Mouse (Mus musculus) intestine, embryonic 15.5 days (tissue): ENCODE results near the gene Sp2. TPM values are rescaled to one million over a fixed set of nuclear protein-coding genes. Genes with fewer than 3 reads are reported as not detected.

ENCODE experiments used
- ATAC-seq: fragments of 200-750 bp; cut with Nextera tagmentation; 2 replicates; pipeline ENCODE4 v1.8.0; 2017; ENCODE audit warnings: moderate TSS enrichment, moderate library complexity
- H3K27ac ChIP-seq: fragments of 300-500 bp; sonication (generic); 2 replicates; pipeline ENCODE4 v1.5.1; 2015; ENCODE audit warnings: mild to moderate bottlenecking, inconsistent platforms
- H3K27me3 ChIP-seq: fragments of 300-500 bp; sonication (generic); replicated peaks from 2 replicates; pipeline ENCODE4 v1.6.1; 2015; ENCODE audit warnings: inconsistent platforms
- H3K36me3 ChIP-seq: fragments of 300-500 bp; sonication (generic); 2 replicates; pipeline ENCODE4 v1.6.1; 2015; ENCODE audit warnings: inconsistent platforms
- H3K4me1 ChIP-seq: fragments of 300-500 bp; sonication (generic); replicated peaks from 2 replicates; pipeline ENCODE4 v1.6.1; 2015; ENCODE audit warnings: inconsistent platforms
- H3K4me2 ChIP-seq: fragments of 300-500 bp; sonication (generic); replicated peaks from 2 replicates; pipeline ENCODE4 v1.6.1; 2015; ENCODE audit warnings: mild to moderate bottlenecking, inconsistent platforms
- H3K4me3 ChIP-seq: fragments of 300-500 bp; sonication (generic); replicated peaks from 2 replicates; pipeline ENCODE4 v1.5.1; 2015; ENCODE audit warnings: inconsistent platforms
- H3K9ac ChIP-seq: fragments of 300-500 bp; sonication (generic); 2 replicates; pipeline ENCODE4 v1.6.1; 2015; ENCODE audit warnings: inconsistent platforms
- H3K9me3 ChIP-seq: fragments of 300-500 bp; sonication (generic); 2 replicates; pipeline ENCODE4 v1.6.1; 2016; ENCODE audit warnings: inconsistent platforms
- WGBS: fragments of 180-500 bp; shearing (Covaris S2); methylation state at CpG from one replicate; pipeline ENCODE4 v1.1.7; 2015; 5-methylcytosine and 5-hydroxymethylcytosine counted together
- polyA plus RNA-seq: library from polyadenylated mRNA; unstranded; fragments of >200 nt; fragmentation: Nextera tagmentation; extraction: Ambion mirVana; gene quantifications from 2 replicates; pipeline ENCODE4 v1.2.1, GENCODE M21; 2015

Sp2 gene
- polyA plus RNA-seq, 1 experiment from 2014 or later, result 15.1 TPM

GRCm38 (mm10) chr11:96976379-96976687 lies 6.4 kb downstream of the Sp2 start:
- Histone ChIP-seq H3K4me3 (peak overlapping the region; percentile 99), H3K4me2 (peak overlapping the region; percentile 70), H3K4me1 (peaks cover 7% of the 10 kb centered on the region), H3K27me3 (no peaks in the 10 kb centered on the region), H3K9me3 (no peaks in the 10 kb centered on the region), H3K27ac (peak overlapping the region; percentile 94; the same call in 1 of the 2 replicates), H3K36me3 (no peaks in the 10 kb centered on the region), H3K9ac (peak overlapping the region; percentile 98)
- 40% methylated on average over 3 of the region's 3 CpGs for WGBS
- ATAC-seq, result no peak

DNA sequence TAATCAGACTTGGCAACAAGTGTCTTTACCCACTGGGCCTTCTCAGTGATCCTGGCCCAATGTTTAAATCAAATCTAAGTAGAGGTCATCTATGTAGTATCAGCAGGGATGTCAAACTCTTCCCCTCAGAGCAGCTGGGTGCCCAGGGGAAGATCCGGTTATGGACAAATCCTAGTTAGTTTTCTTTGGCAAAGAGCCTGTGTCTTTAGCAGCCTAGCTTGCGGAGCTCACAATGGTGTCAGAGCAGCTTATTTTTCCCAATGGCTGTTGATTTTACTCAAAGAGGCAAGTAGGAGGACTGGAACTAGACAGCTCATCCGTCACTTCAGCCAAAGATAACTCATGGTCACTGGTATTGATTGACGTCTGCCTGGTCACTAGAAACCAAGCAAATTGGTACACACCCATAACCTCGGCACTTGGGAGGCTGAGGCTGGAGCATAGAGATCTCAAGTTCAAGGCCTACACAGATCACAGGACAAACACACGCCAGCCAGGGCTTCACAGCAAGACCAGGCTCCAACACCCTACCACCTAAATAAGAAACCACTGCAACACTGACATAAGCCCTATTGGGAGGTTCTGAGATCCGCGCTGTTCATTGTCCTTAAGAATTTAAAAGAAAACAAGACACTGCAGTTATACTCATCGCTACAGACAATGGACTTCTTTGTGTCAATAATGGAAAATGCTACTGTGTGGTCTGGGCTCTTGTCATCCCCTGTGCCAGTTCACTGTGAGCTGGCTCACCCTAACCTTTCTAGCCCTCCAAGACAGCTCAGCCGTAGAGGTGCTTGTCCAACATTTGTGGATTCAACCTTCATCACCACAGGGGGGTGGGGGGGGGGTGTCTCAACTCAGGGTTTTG lies 7.0 kb downstream of the Sp2 start:
- Histone ChIP-seq H3K27ac (no peak overlapping the region), H3K36me3 (no peaks in the 10 kb centered on the region), H3K4me1 (peaks cover 7% of the 10 kb centered on the region), H3K27me3 (no peaks in the 10 kb centered on the region), H3K4me3 (peak overlapping the region; percentile 99), H3K4me2 (peak overlapping the region; percentile 70), H3K9ac (no peak overlapping the region), H3K9me3 (no peaks in the 10 kb centered on the region)
- no peak for ATAC-seq
- 75% methylated on average over 10 of the region's 10 CpGs for WGBS

DNA sequence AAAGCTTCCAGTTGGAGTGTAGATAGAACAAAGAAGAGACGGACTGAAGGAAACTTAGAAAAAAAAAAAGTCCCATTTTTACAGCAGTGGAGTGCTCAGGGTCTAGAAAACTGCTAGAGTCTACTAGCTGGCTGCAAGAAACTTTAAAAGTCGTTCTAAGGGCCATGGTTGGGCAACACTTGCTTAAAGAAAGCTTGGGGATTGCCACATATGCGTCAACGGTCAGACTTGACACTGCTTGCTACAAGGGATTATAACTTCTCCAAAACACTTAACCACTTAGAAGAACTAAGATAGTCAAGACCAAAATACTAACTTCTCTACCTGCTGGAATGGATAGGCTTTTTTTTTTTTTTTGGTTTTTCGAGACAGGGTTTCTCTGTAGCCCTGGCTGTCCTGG lies 7.9 kb downstream of the Sp2 start:
- Histone ChIP-seq H3K27me3 (no peaks in the 10 kb centered on the region), H3K4me2 (no peak overlapping the region), H3K4me1 (peaks cover 15% of the 10 kb centered on the region), H3K4me3 (no peak overlapping the region), H3K9me3 (no peaks in the 10 kb centered on the region), H3K27ac (no peak overlapping the region), H3K9ac (no peak overlapping the region), H3K36me3 (no peaks in the 10 kb centered on the region)
- no peak for ATAC-seq
- WGBS, result 79% methylated on average over 5 of the region's 5 CpGs

- no peak for ATAC-seq
- WGBS, result 82% methylated on average over 5 of the region's 5 CpGs
- 0 out of 2 replicates have a peak overlapping the region, but pooled peaks have one; percentile 13 for H3K9ac ChIP-seq
Observed at GRCm38 (mm10) chr11:96973426-96973964, 9.3 kb downstream of the Sp2 start.

GRCm38 (mm10) chr11:96972906-96973305 lies 9.9 kb downstream of the Sp2 start:
- ATAC-seq, result no peak
- no peaks in the 10 kb centered on the region for H3K9me3 ChIP-seq
- no peak overlapping the region for H3K9ac ChIP-seq
- no peak overlapping the region for H3K27ac ChIP-seq
- no peak overlapping the region for H3K4me3 ChIP-seq
- WGBS, result 80% methylated on average over 5 of the region's 5 CpGs
- no peaks in the 10 kb centered on the region for H3K27me3 ChIP-seq
- no peak overlapping the region for H3K4me2 ChIP-seq
- peaks cover 28% of the 10 kb centered on the region for H3K4me1 ChIP-seq
- no peaks in the 10 kb centered on the region for H3K36me3 ChIP-seq

More at GRCm38 (mm10) chr11:96973426-96973964, 9.3 kb downstream of the Sp2 start:
- Histone ChIP-seq H3K9me3 (no peaks in the 10 kb centered on the region), H3K4me3 (no peak overlapping the region), H3K4me2 (no peak overlapping the region), H3K27me3 (no peaks in the 10 kb centered on the region), H3K27ac (no peak overlapping the region), H3K4me1 (peaks cover 26% of the 10 kb centered on the region), H3K36me3 (no peaks in the 10 kb centered on the region)

- H3K4me3 ChIP-seq, result no peak overlapping the region
- H3K27ac ChIP-seq, result peak overlapping the region; percentile 81
- peaks cover 30% of the 10 kb centered on the region for H3K4me1 ChIP-seq
- no peaks in the 10 kb centered on the region for H3K27me3 ChIP-seq
- H3K4me2 ChIP-seq, result no peak overlapping the region
- WGBS, result 56% methylated on average over 3 of the region's 3 CpGs
- H3K9ac ChIP-seq, result 0 out of 2 replicates have a peak overlapping the region, but pooled peaks have one; percentile 26
- ATAC-seq, result no peak
- H3K9me3 ChIP-seq, result no peaks in the 10 kb centered on the region
- H3K36me3 ChIP-seq, result no peaks in the 10 kb centered on the region
Observed at GRCm38 (mm10) chr11:96970341-96970740, 12.4 kb downstream of the Sp2 start.

DNA sequence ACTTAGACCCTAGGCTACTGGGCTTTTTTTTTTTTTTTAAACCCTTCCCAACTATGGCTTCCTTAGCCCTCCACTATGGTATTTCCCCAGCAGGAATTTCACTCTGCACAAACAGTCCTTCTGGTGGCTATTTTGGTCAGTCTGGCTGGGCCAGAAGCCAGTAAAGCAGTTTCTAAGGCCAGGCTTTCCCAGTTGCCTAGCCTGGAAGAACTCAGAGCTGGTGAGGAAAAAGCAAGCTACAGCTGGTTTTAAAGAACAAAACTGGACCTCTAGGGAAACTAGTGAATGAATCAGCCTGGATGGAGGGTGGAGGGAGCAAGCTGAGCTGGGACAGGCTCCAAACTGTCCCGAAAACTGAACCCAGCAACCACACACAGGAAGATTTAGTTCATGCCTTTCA lies 13.0 kb downstream of the Sp2 start:
- peak; percentile 10; the same call in 1 of the 2 replicates for ATAC-seq
- peak overlapping the region; percentile 81 for H3K27ac ChIP-seq
- H3K9ac ChIP-seq, result 0 out of 2 replicates have a peak overlapping the region, but pooled peaks have one; percentile 26
- H3K4me2 ChIP-seq, result 0 out of 2 replicates have a peak overlapping the region, but pooled peaks have one; percentile 26
- H3K9me3 ChIP-seq, result no peaks in the 10 kb centered on the region
- H3K4me1 ChIP-seq, result peaks cover 30% of the 10 kb centered on the region
- no peaks in the 10 kb centered on the region for H3K36me3 ChIP-seq
- H3K27me3 ChIP-seq, result no peaks in the 10 kb centered on the region
- H3K4me3 ChIP-seq, result no peak overlapping the region
- 25% methylated on average over 1 of the region's 1 CpGs for WGBS

DNA sequence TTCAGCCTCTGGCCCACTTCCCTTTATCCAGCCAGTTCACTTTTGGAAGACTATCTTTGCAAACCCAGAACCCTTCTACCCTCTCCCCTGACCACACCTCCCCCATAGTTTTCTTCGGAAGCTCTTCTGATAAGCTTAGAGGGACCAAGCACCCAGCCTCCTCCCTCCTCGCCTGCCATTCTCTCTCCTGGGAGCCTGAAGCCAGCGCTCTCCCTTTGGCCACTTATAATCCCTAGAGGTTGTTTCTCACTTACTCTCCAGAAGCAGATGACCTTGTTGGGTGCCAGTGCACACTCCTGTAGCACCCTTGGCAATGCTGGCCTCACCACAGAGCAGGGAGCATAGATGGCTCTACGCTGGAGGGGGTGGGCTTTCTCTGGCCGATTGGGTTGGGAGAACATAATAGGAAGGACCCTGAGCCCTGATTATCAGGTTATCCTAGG lies 13.5 kb downstream of the Sp2 start:
- H3K36me3 ChIP-seq, result no peaks in the 10 kb centered on the region
- 73% methylated on average over 5 of the region's 5 CpGs for whole genome bisulfite sequencing
- H3K4me1 ChIP-seq, result peaks cover 30% of the 10 kb centered on the region
- ATAC-seq, result peak; percentile 21; the same call in 1 of the 2 replicates
- H3K4me3 ChIP-seq, result no peak overlapping the region
- 0 out of 2 replicates have a peak overlapping the region, but pooled peaks have one; percentile 26 for H3K9ac ChIP-seq
- H3K9me3 ChIP-seq, result no peaks in the 10 kb centered on the region
- H3K27ac ChIP-seq, result peak overlapping the region; percentile 81
- H3K4me2 ChIP-seq, result peak overlapping the region; percentile 26; the same call in 1 of the 2 replicates
- no peaks in the 10 kb centered on the region for H3K27me3 ChIP-seq

GRCm38 (mm10) chr11:96968476-96968875 lies 14.3 kb downstream of the Sp2 start:
- no peak overlapping the region for H3K4me3 ChIP-seq
- H3K4me2 ChIP-seq, result no peak overlapping the region
- no peak overlapping the region for H3K9ac ChIP-seq
- no peaks in the 10 kb centered on the region for H3K27me3 ChIP-seq
- peak overlapping the region; percentile 24; the same call in 1 of the 2 replicates for H3K27ac ChIP-seq
- 47% methylated on average over 6 of the region's 6 CpGs for WGBS
- no peaks in the 10 kb centered on the region for H3K9me3 ChIP-seq
- ATAC-seq, result 0 out of 2 replicates have a peak, but pooled peaks have one; percentile 42
- H3K4me1 ChIP-seq, result peaks cover 30% of the 10 kb centered on the region
- no peaks in the 10 kb centered on the region for H3K36me3 ChIP-seq

DNA sequence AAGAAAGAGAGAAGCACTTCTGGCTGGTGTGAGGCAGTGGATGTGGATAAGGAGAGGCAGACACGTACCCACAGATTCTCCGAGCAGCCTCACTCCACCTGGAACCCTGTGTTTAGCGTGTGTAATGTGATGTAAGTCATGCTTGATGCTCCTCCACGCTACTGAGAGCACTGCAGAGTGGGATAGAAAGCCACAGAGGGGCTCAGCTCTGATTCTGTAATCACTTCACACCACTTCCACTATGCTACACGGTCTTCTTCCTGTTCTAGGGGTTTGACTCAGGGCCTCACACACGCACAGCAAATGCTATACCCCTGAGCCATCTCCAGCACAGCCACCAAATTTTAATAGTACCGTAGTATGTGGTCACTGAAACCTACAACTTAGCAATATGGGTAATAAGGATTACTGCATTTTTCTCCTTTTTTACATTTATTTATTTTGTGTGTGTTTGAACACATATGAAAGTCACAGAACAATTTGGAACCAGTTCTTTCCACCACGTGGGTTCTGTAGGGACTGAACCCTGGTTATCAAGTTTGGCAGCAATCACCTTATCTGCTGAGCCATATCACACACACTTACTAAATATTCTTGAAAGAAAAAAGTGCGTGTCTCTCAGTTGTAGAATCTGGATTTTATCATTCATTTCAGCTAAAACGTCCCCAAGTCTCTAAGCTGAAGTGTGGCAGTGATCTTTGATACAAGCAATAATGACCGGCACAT lies 15.1 kb downstream of the Sp2 start:
- 69% methylated on average over 11 of the region's 11 CpGs for WGBS
- peaks cover 30% of the 10 kb centered on the region for H3K4me1 ChIP-seq
- no peaks in the 10 kb centered on the region for H3K9me3 ChIP-seq
- H3K9ac ChIP-seq, result no peak overlapping the region
- H3K4me2 ChIP-seq, result 0 out of 2 replicates have a peak overlapping the region, but pooled peaks have one; percentile 26
- H3K4me3 ChIP-seq, result no peak overlapping the region
- ATAC-seq, result no peak
- no peaks in the 10 kb centered on the region for H3K27me3 ChIP-seq
- no peaks in the 10 kb centered on the region for H3K36me3 ChIP-seq
- peak overlapping the region; percentile 33; the same call in 1 of the 2 replicates for H3K27ac ChIP-seq

DNA sequence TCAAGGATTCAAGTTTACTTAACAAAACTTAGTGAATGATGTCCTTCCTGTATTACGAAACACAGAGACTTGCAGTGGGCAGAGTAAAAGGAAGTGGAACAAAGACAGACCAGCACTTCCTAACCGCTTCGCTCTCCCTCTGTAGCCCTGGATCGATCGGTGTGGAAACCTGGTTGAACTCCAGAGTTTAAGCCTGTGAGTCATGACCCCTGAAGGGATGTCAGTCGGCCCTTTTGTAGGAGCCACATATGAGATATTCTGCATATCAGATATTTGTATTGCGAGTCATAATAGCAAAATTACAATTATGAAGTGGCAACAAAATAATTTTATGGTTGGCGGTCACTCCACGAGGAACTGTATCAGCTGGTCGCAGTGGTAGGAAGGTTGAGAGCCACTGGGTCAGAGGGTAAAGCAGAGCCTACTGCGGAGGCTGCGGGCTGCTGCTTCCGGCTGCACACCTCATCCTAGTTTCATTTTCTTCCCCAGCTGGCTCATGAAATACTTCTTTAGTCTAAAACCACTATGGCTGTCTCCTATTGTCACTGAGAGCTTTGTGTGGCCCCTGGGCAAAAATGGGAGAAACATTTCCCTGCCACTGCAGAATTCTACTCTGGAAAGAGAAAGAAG lies 15.7 kb downstream of the Sp2 start:
- no peak overlapping the region for H3K9ac ChIP-seq
- H3K27ac ChIP-seq, result 0 out of 2 replicates have a peak overlapping the region, but pooled peaks have one; percentile 33
- H3K4me3 ChIP-seq, result no peak overlapping the region
- no peaks in the 10 kb centered on the region for H3K27me3 ChIP-seq
- 73% methylated on average over 13 of the region's 13 CpGs for WGBS
- H3K9me3 ChIP-seq, result no peaks in the 10 kb centered on the region
- H3K4me2 ChIP-seq, result 0 out of 2 replicates have a peak overlapping the region, but pooled peaks have one; percentile 26
- peaks cover 30% of the 10 kb centered on the region for H3K4me1 ChIP-seq
- ATAC-seq, result no peak
- no peaks in the 10 kb centered on the region for H3K36me3 ChIP-seq
